Mouse (Mus musculus) forebrain, embryonic 14.5 days (tissue): ENCODE measurements around the gene Tbc1d32. TPM values are rescaled to one million over a fixed set of nuclear protein-coding genes. Genes with fewer than 3 reads are reported as not detected.
"Not testable (repeated sequence)": the region's sequence is repeated elsewhere in the genome, so short reads cannot be mapped to it uniquely, and the experiment has no call there.

Experiments used
- ATAC-seq: fragments of 200-750 bp; cut with Nextera tagmentation; 2 replicates; pipeline ENCODE4 v1.8.0; 2017; ENCODE audit warnings: mild to moderate bottlenecking, moderate library complexity
- DNase-seq: peaks from one replicate; pipeline ENCODE4 v3.0.0-alpha.2; 2015; ENCODE audit warnings: low spot score
- H3K27ac ChIP-seq: fragments of 300-500 bp; sonication (generic); 2 replicates; pipeline ENCODE4 v1.5.1; 2014; ENCODE audit warnings: low read depth, mild to moderate bottlenecking, control low read depth, low read length, moderate library complexity
- H3K27me3 ChIP-seq: fragments of 300-500 bp; sonication (generic); replicated peaks from 2 replicates; pipeline ENCODE4 v1.6.1; 2014; ENCODE audit warnings: low read length, control low read depth, mixed read lengths; ENCODE audit not compliant: control insufficient read depth, insufficient read depth
- H3K36me3 ChIP-seq: fragments of 300-500 bp; sonication (generic); 2 replicates; pipeline ENCODE4 v1.6.1; 2014; ENCODE audit warnings: low read length, control low read depth; ENCODE audit not compliant: control insufficient read depth, insufficient read depth
- H3K4me1 ChIP-seq: fragments of 300-500 bp; sonication (generic); 2 replicates; pipeline ENCODE4 v1.6.1; 2014; ENCODE audit warnings: antibody characterized with exemption, low read length, control low read depth; ENCODE audit not compliant: control insufficient read depth, insufficient read depth
- H3K4me2 ChIP-seq: fragments of 300-500 bp; sonication (generic); 2 replicates; pipeline ENCODE4 v1.6.1; 2014; ENCODE audit warnings: mild to moderate bottlenecking, control low read depth, low read length
- H3K4me3 ChIP-seq: fragments of 300-500 bp; sonication (generic); 2 replicates; pipeline ENCODE4 v1.5.1; 2014; ENCODE audit warnings: low read depth, low read length, control low read depth
- H3K9ac ChIP-seq: fragments of 300-500 bp; sonication (generic); 2 replicates; pipeline ENCODE4 v1.6.1; 2014; ENCODE audit warnings: mild to moderate bottlenecking, low read length, control low read depth, moderate library complexity
- H3K9me3 ChIP-seq: fragments of 300-500 bp; sonication (generic); replicated peaks from 2 replicates; pipeline ENCODE4 v1.6.1; 2016; ENCODE audit warnings: low read length, control low read depth, mixed read lengths; ENCODE audit not compliant: control insufficient read depth
- WGBS: fragments of 180-500 bp; shearing (Covaris S2); extraction: QIAGEN DNeasy Blood & Tissue Kit; methylation state at CpG from one replicate; pipeline ENCODE4 v1.1.7; 2014; 5-methylcytosine and 5-hydroxymethylcytosine counted together
- polyA plus RNA-seq: library from polyadenylated mRNA; unstranded; fragments of >200 nt; fragmentation: Nextera tagmentation; extraction: Ambion mirVana; gene quantifications from 2 replicates; pipeline ENCODE4 v1.2.1, GENCODE M21; 2014

The Tbc1d32 gene
- polyA plus RNA-seq, 1 experiment from 2014 or later: 2.3 TPM

- Histone ChIP-seq H3K4me1 (no peaks in the 10 kb centered on the region), H3K9ac (no peak overlapping the region), H3K27ac (no peak overlapping the region), H3K4me3 (no peak overlapping the region), H3K27me3 (no peaks in the 10 kb centered on the region), H3K36me3 (0 out of 2 replicates have a peak, but pooled peaks cover 7% of the 10 kb centered on the region), H3K4me2 (no peak overlapping the region), H3K9me3 (no peaks in the 10 kb centered on the region)
- DNase-seq: no peak
- WGBS: 97% methylated on average over 1 of the region's 1 CpGs
- ATAC-seq: no peak
Measured at GRCm38 (mm10) chr10:56181727-56182126, 46.8 kb downstream of the Tbc1d32 start.

GRCm38 (mm10) chr10:56173184-56173583 is 55.3 kb downstream of the Tbc1d32 start:
- no peak overlapping the region for H3K4me2 ChIP-seq
- H3K4me3 ChIP-seq: no peak overlapping the region
- H3K4me1 ChIP-seq: no peaks in the 10 kb centered on the region
- H3K27me3 ChIP-seq: no peaks in the 10 kb centered on the region
- no peak overlapping the region for H3K9ac ChIP-seq
- DNase-seq (no peak), ATAC-seq (no peak)
- WGBS: 91% methylated on average over 5 of the region's 5 CpGs
- H3K36me3 ChIP-seq: no peaks in the 10 kb centered on the region
- H3K27ac ChIP-seq: no peak overlapping the region
- no peaks in the 10 kb centered on the region for H3K9me3 ChIP-seq

DNA sequence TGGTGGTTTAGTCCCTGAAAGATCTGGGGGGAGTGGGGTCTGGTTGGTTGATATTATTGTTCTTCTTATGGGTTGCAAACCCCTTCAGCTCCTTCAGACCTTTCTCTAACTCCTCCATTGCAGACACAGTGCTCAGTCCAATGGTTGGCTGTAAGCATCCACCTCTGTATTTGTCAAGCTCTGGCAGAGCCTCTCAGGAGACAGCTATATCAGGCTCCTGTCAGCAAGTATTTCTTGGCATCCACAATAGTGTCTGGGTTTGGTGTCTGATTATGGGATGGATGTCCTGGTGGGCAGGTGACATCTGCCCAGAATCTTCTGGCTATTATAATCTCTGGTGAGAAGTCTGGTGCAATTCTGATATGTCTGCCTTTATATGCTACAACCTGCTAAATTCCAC is 60.8 kb downstream of the Tbc1d32 start:
- not testable (repeated sequence) for DNase-seq, H3K4me2 ChIP-seq, H3K36me3 ChIP-seq, H3K27ac ChIP-seq, H3K9me3 ChIP-seq, H3K4me3 ChIP-seq, H3K4me1 ChIP-seq, ATAC-seq, H3K9ac ChIP-seq, H3K27me3 ChIP-seq

GRCm38 (mm10) chr10:56165758-56166157 is 62.7 kb downstream of the Tbc1d32 start:
- H3K27me3 ChIP-seq: no peaks in the 10 kb centered on the region
- 82% methylated on average over 4 of the region's 4 CpGs for WGBS
- H3K4me1 ChIP-seq: no peaks in the 10 kb centered on the region
- no peak for DNase-seq
- no peak overlapping the region for H3K27ac ChIP-seq
- no peak overlapping the region for H3K4me2 ChIP-seq
- no peak overlapping the region for H3K4me3 ChIP-seq
- ATAC-seq: no peak
- H3K36me3 ChIP-seq: no peaks in the 10 kb centered on the region
- no peak overlapping the region for H3K9ac ChIP-seq
- H3K9me3 ChIP-seq: no peaks in the 10 kb centered on the region

DNA sequence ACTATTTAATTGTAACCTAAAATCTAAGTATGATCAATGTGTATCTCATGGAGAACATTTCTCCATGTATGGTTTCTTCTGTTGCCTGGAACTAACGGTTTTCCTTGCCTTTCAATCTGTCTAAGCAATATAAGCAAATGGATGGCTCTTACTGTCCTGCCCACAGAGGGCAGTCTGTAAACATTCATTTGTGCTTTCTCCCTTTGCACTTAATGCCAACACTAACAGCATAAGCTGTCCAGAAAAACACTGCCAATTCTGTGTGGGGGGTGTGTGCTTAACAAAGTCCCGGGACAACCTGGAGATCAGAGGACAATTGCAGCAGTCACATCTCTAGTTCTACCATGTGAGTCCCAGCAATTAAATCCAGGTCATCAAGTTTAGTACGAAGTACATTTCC is 64.1 kb downstream of the Tbc1d32 start:
- no peak for ATAC-seq
- WGBS: 40% methylated on average over 3 of the region's 3 CpGs

DNA sequence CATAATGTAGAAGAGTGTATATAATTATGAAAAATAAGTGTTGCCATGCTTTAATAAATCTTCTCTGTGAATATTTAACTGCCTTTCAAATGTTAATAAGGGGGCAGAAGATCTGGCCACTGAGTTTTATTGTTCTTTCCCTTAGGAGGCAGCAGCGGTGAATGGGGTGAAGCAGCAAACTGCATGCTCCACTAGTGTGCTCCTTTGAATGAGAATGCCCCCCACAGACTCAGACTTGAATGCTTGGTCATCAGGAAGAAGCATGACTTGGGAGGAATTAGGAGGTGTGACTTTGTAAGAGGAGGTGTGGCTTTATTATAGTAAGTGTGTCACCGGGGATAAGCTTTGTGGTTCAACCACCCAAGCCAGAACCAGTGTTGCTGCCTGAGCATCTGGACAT is 69.7 kb downstream of the Tbc1d32 start:
- ATAC-seq: peak; percentile 59
- H3K27me3 ChIP-seq: no peaks in the 10 kb centered on the region
- peak; percentile 31 for DNase-seq
- H3K4me1 ChIP-seq: no peaks in the 10 kb centered on the region; the same call in 1 of the 2 replicates
- no peak overlapping the region for H3K27ac ChIP-seq
- no peak overlapping the region for H3K4me2 ChIP-seq
- H3K4me3 ChIP-seq: no peak overlapping the region
- H3K36me3 ChIP-seq: no peaks in the 10 kb centered on the region
- 11% methylated on average over 2 of the region's 2 CpGs for WGBS
- H3K9me3 ChIP-seq: no peaks in the 10 kb centered on the region
- no peak overlapping the region for H3K9ac ChIP-seq

More for the DNA sequence above, 64.1 kb downstream of the Tbc1d32 start:
- H3K36me3 ChIP-seq: no peaks in the 10 kb centered on the region
- no peak overlapping the region for H3K27ac ChIP-seq
- no peaks in the 10 kb centered on the region for H3K4me1 ChIP-seq
- H3K9ac ChIP-seq: no peak overlapping the region
- no peak overlapping the region for H3K4me2 ChIP-seq
- H3K4me3 ChIP-seq: no peak overlapping the region
- peak; percentile 19 for DNase-seq
- H3K9me3 ChIP-seq: no peaks in the 10 kb centered on the region
- H3K27me3 ChIP-seq: no peaks in the 10 kb centered on the region

DNA sequence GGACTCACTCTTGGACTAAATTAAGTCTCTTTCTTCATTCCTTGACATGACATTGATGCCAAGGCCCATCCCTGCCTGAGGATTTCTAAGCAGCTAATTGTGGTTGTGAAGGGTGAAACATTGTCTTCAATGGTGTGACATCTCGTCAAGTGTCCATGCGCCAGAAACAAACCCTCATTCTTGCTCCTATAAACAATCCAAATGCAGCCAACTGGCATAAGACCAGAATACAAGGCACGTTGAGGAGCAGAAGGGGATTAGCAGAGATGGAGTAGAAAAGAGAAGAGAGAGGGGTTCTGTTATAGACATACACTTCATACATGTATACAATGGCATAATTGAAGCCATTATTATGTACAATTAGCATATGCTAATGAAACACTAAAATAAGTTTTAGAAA is 70.3 kb downstream of the Tbc1d32 start:
- H3K4me2 ChIP-seq: no peak overlapping the region
- no peaks in the 10 kb centered on the region for H3K9me3 ChIP-seq
- H3K27ac ChIP-seq: no peak overlapping the region
- H3K36me3 ChIP-seq: no peaks in the 10 kb centered on the region
- DNase-seq (peak; percentile 79), ATAC-seq (peak; percentile 91)
- no peak overlapping the region for H3K9ac ChIP-seq
- H3K4me3 ChIP-seq: no peak overlapping the region
- no peaks in the 10 kb centered on the region; the same call in 1 of the 2 replicates for H3K4me1 ChIP-seq
- no peaks in the 10 kb centered on the region for H3K27me3 ChIP-seq
- 14% methylated on average over 3 of the region's 3 CpGs for WGBS

GRCm38 (mm10) chr10:56156956-56157355 is 71.5 kb downstream of the Tbc1d32 start:
- no peaks in the 10 kb centered on the region; the same call in 1 of the 2 replicates for H3K4me1 ChIP-seq
- no peak overlapping the region for H3K27ac ChIP-seq
- H3K4me3 ChIP-seq: no peak overlapping the region
- H3K4me2 ChIP-seq: no peak overlapping the region
- DNase-seq (no peak), ATAC-seq (no peak)
- no peaks in the 10 kb centered on the region for H3K9me3 ChIP-seq
- no peaks in the 10 kb centered on the region for H3K27me3 ChIP-seq
- H3K9ac ChIP-seq: no peak overlapping the region
- WGBS: 91% methylated on average over 3 of the region's 3 CpGs
- no peaks in the 10 kb centered on the region for H3K36me3 ChIP-seq

DNA sequence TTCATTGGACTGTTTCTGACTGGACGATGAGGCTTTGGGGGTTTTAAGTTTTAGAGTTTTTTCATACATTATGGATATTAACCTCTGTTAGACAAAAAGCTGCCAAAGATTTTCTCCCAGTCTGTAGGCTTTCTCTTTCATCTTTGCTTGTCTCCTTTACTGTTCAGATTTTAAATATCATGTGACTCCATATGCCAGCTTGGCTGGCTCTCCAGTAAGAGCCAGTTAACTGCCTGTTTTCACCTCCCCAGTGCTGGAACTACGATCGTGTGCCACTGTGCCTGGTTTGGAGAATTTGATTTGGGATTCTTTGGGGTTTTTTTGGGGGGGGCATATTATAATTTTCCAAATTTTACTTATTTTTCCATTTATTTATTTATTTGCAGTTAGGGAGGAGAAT is 79.6 kb downstream of the Tbc1d32 start:
- 80% methylated on average over 3 of the region's 3 CpGs for WGBS
- Histone ChIP-seq H3K27ac (no peak overlapping the region), H3K27me3 (no peaks in the 10 kb centered on the region), H3K9me3 (no peaks in the 10 kb centered on the region), H3K36me3 (no peaks in the 10 kb centered on the region), H3K4me1 (no peaks in the 10 kb centered on the region), H3K9ac (no peak overlapping the region), H3K4me2 (no peak overlapping the region), H3K4me3 (no peak overlapping the region)
- peak; percentile 50; the same call in 1 of the 2 replicates for ATAC-seq
- peak; percentile 34 for DNase-seq
